Mouse (Mus musculus) right cerebral cortex, postnatal 14 days (tissue): ENCODE measurements around the gene Col4a3bp.

Source experiments
- DNase-seq: peaks from one replicate; pipeline ENCODE4 v3.0.0; 2022

The Col4a3bp gene

DNA sequence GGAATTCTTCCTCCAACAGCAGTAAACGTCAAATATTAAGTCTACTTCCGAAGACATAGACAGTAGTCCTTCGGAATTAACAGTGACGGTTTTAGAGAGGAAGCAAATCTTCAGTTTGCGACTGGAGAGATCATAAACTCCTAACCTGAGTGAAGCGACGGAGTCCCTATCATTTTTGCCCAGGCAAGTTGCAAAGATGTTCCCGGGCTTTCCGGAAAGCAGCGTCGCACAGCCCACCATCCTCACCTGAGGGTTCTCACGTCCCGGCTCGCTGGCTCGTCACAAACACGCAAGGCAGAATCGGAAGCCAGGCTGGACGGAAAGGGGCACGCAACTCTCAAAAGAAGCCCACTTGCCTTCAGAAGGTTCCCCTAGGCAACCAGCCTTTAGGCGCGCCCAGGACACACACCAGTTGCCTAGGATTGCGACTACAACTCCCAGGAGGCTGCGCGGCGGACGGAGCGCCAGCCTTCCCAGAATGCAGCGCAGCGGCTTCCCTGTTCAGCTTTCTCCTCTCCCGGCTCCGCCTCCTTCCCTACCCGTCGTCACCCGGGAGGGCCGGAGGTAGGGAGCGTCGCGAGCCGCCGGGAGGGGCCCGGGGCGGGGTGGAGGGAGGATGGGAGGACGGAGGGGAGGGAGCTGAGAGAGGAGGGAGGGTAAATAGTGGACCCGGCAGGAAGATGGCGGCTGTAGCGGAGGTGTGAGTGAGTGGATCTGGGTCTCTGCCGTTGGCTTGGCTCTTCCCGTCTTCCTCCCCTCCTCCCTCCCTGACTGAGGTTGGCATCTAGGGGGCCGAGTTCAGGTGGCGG is at the start of gene Col4a3bp, which contains the start of gene Polk:
Col4a3bp (plus strand) TSS at position 538 of the 809 bp plus-strand sequence.
Polk (minus strand) TSS at position 499 of the 809 bp plus-strand sequence.
- DNase-seq = peak; percentile 93

GRCm38 (mm10) chr13:96496630-96497029 is 45.8 kb upstream of the Col4a3bp start:
- DNase-seq = no peak

GRCm38 (mm10) chr13:96499891-96500290 is 42.5 kb upstream of the Col4a3bp start:
- no peak for DNase-seq

DNA sequence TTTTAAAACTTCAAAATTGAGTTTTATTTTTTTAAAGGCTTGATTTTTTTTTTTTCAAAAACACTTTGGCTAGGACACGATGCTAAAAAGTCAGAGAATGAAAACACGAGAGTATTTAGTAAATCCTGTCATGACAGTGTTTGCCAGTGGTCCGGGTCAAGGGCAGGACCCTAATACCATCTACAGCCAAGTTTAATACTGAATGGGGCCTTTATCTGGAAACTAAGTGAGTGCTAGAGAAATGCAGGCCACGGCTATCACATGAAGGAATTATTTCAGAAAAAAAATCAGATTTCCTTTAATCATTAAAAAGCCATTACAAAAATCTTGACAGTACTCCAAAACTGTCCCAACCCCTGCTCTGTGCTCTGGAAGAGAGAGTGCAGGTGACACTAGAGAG is 36.8 kb upstream of the Col4a3bp start:
- DNase-seq = no peak

- no peak for DNase-seq
These were observed 36.1 kb upstream of the Col4a3bp start for GRCm38 (mm10) chr13:96506313-96506712.

DNA sequence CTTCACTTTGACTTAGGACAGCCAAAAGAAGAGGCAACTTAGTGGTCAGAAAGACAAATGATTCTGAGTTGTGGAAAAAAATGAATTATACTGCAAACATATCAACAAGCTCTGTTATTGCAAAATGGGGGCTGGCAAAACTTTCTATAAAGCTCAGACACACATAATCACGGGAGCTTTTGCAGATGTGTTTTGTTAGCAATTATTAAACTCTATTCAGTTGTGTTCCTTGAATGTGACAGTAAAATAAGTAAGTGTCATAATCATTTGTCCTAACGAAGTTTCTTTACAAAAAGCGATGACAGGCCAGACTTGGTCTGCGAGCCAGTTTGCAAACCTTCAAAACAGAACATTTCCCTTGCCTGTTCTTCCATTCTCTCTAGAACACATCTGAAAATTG is 34.9 kb upstream of the Col4a3bp start:
- no peak for DNase-seq

DNA sequence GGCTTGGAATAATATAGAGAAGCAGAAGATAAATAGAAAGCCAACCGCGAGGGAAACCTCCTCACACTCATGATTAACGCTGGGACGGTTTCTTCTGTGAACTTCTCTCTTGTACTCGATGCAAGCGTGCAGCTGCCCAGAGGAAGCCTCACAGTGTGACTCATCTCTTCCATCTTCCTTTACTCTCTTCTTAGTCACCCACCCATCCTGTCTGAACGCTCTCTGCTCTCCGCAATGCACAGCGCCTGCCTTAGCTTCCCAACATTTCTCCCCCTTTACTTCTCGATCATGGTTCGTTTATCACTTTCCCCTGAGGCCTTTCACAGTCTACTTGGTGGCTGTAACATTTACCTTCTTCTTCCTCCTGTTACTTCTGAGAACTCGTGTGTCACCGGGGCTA is 31.8 kb upstream of the Col4a3bp start:
- no peak for DNase-seq

- no peak for DNase-seq
These were observed 31.2 kb upstream of the Col4a3bp start for GRCm38 (mm10) chr13:96511262-96511661.

GRCm38 (mm10) chr13:96511893-96512292 is 30.5 kb upstream of the Col4a3bp start:
- DNase-seq = no peak

DNA sequence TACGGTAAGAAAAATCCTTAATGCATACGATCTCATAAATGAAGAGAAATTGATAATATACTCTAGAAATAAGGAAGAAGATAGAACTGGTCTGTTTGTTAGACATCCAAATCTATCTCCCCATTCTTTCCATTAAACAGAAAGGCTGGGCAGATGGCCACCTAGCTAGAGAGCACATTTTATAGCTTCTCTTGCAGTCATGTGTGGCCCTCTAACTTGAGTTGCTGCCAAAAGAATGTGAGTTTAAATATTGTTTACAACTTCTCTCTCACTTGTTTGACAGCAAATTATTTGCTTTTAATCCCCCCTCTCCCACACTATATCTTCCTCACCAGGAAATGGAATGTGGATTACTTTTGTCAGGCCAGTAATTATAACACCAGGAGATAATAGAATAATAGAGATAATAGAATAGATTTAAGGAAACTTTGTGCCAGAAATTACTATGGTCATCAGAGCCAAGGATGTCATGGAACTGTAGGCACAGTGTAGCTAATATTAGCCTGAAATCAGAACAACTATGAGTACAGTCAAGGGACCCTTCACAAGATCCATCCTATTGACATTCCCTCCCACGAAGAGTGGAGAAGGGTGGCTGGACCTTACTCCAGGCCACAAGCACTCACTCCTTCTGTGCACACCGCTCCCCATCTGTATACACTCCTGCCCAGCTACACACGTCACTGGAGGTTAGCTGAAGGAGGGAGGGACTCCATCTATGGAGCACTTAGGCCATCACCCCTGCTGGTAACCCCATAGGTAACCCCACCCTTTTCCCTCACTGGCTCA is 28.1 kb upstream of the Col4a3bp start:
- DNase-seq = no peak

DNA sequence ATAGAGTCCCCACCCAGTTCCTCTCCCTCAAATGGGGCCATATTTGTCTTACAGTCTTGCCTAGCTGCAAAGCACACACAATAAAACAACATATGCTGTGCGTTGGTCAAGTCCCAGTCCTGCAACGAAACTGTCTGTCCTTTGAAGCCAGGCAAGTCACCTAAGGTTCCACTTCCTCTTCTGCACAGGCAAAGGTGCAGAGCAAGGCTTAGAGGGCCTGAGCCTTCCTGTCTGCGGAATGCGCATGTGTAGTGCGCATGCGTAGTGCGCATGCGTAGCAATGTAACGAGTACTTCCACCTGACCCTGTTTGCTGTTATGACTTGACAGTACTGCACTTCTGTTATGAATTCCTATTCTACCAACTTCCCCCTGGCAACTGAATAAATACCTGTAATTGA is 26.2 kb upstream of the Col4a3bp start:
- DNase-seq = no peak

- DNase-seq = no peak
These were observed 25.1 kb upstream of the Col4a3bp start for GRCm38 (mm10) chr13:96517335-96517734.

DNA sequence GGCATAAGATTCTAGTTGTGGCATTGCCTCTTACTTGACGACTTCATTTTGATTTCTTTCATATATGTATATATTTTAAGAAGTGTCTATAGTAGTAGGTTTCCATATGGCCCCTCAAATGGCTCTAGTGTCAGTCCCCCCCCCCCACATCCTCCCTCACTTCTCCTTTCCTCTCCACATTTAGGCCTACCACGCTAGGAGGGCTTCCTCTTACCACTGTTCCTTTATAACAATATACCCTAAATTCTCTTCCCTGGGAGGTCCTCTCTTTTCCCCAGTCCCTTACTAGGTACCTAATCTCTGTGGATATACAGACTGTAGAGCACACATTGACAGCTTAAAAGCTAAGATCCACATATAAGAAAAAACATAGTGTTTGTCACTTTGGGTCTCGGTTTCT is 21.1 kb upstream of the Col4a3bp start:
- no peak for DNase-seq

- no peak for DNase-seq
These were observed 15.4 kb upstream of the Col4a3bp start for GRCm38 (mm10) chr13:96527022-96527421.

DNA sequence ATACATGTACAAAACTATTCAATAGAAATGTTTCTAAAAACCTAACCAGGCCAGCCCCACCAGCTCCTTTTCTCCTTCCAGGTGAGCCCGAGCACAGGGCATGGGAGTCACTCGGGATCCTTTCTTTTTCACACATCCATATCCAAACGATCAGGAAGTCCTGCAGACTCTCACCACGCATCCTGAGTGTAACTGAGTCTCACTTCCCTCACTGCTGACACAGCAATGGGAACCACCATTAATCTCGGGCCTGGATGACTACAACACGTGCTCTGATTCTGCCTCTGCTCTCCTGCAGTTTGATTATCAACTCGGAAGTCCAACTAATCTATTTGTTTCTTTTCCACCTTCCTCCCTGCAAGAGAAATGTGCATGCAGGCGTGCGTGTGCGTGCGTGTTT is 14.6 kb upstream of the Col4a3bp start:
- DNase-seq = no peak

DNA sequence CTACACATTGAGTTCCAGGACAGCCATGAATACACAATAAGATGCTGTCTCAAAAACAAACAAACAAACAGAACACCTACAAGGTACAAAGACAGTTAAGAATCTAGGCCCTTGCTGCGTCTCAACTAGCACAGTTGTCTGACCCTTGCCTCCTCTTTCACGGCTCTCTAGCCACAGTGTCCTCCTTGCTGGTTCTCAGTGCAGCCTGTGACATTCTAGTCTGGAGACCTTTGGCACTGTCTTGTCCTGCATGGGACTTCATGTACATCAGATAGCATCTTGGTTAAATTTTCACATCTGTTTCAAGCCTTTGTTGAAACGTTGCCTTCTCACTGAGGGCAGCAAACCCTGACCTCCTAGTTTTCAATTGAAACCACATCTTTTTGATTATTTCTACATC is 13.6 kb upstream of the Col4a3bp start:
- no peak for DNase-seq

DNA sequence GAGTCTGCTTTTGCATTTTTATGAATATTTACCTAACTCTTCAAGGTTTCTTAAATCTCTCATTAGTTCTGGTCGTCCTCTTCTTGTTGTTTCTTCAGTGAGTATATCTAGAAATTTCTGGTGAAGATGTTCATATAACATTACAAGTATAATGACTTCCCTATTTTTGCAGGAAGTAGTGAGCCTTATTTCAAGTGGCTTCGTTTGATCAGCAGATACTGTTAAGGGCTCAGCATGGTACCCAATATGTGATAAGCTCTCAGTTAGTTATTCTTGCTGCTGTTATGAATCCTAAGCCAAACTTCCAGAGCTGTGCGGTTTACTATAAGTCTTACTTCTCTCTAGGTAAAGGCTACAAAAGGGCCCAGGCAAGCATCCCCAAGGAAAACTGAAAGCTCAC is 12.9 kb upstream of the Col4a3bp start:
- DNase-seq = no peak

- no peak for DNase-seq
These were observed 12.4 kb upstream of the Col4a3bp start for GRCm38 (mm10) chr13:96530064-96530463.

- DNase-seq = no peak
These were observed 10.2 kb upstream of the Col4a3bp start for GRCm38 (mm10) chr13:96532176-96532575.

DNA sequence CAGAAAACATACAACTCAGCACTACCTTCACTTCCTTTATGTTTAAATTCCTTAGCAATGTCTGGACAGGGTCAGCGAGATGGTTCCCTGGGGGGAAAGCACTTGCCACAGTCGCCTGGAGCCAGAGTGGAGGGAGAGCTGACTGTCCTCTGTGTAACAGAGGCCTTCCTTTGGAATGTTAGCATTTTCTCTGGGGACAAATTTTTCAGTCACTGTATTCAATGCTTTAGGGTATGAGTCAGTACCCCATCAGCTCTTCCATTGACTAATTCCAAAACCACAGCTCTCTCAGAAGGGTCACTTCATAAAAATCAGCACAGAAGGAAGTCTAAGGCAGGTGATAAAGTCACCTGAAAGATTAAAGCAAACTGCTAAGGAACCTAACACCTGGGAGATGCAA is 8.7 kb upstream of the Col4a3bp start:
- no peak for DNase-seq

- DNase-seq = no peak
These were observed 5.4 kb upstream of the Col4a3bp start for GRCm38 (mm10) chr13:96536821-96537572.

- DNase-seq = no peak
These were observed 4.3 kb upstream of the Col4a3bp start for GRCm38 (mm10) chr13:96538103-96538502.

DNA sequence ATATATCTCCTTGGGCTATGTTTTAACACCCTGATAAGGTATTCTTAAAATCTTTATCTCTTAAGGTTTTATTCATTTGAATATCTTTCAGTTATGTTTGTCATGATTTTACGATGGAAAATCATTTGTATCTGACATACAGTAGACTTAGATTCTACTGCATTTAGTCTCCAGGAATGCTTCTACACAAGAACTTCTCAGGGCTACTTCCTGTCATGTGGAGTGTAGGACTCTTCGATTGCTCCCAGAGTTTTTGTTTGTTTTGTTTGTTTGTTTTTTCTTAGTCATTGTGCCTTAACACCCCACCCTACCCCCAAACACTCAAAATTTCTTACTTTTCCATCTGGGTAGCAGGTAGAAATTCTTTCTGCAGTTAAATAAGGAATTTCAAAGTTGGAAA is 1.0 kb upstream of the Col4a3bp start:
- no peak for DNase-seq
